Mouse (Mus musculus) embryonic fibroblast, embryonic 13.5 days (primary cell): ENCODE data around the gene Pip5k1c. TPM values are rescaled to one million over a fixed set of nuclear protein-coding genes. Genes with fewer than 3 reads are reported as not detected.
A peak's percentile ranks its signal among the peaks of the same experiment; 100 is the strongest.

Experiments
- H3K27ac ChIP-seq: 2 replicates; pipeline ENCODE4 v1.5.1; 2012; ENCODE audit warnings: low read length, control low read depth, inconsistent platforms; ENCODE audit not compliant: insufficient read depth
- H3K4me1 ChIP-seq: 2 replicates; pipeline ENCODE4 v1.6.1; 2011; ENCODE audit warnings: low read length; ENCODE audit not compliant: control insufficient read depth, insufficient read depth
- H3K4me3 ChIP-seq: 2 replicates; pipeline ENCODE4 v1.5.1; 2011; ENCODE audit warnings: mild to moderate bottlenecking, control low read depth, low read length; ENCODE audit not compliant: insufficient read depth
- CTCF ChIP-seq: IDR thresholded peaks from 2 replicates; pipeline ENCODE4 v1.5.1; 2011; ENCODE audit warnings: mild to moderate bottlenecking, control low read depth, low read length, moderate library complexity, borderline replicate concordance; ENCODE audit not compliant: insufficient read depth
- POLR2A ChIP-seq: IDR thresholded peaks from 2 replicates; pipeline ENCODE4 v1.6.1; 2011; ENCODE audit warnings: low read depth, mild to moderate bottlenecking, control low read depth, low read length, moderate library complexity
- polyA plus RNA-seq: library from polyadenylated mRNA; stranded (reverse); fragments of >200 nt; gene quantifications from 2 replicates; pipeline ENCODE4 v1.2.4, GENCODE M21; 2011; ENCODE audit warnings: low read depth; ENCODE audit not compliant: missing spikeins, insufficient read length

The Pip5k1c gene
- polyA plus RNA-seq, 1 experiment: 43.0 TPM

- peaks cover 4% of the 10 kb centered on the region; the same call in 1 of the 2 replicates for H3K4me1 ChIP-seq
- no peak within 1 kb of the TSS for H3K4me3 ChIP-seq
- TF ChIP-seq POLR2A (peak; percentile 33; the same call in 1 of the 2 replicates), CTCF (no peak)
- H3K27ac ChIP-seq: peak within 1 kb of the TSS; percentile 71
These were observed 35.6 kb downstream of the Pip5k1c start, which contains the start of gene Tbxa2r for GRCm38 (mm10) chr10:81328386-81328785. TSS of gene Tbxa2r (plus strand) at chr10:81328731.

- Histone ChIP-seq H3K4me3 (no peak overlapping the region), H3K4me1 (peaks cover 4% of the 10 kb centered on the region; the same call in 1 of the 2 replicates), H3K27ac (peak overlapping the region; percentile 71)
- TF ChIP-seq CTCF (no peak), POLR2A (peak; percentile 59)
These were observed 36.6 kb downstream of the Pip5k1c start for GRCm38 (mm10) chr10:81329194-81329975.

- no peak overlapping the region for H3K4me3 ChIP-seq
- H3K4me1 ChIP-seq: peaks cover 6% of the 10 kb centered on the region
- H3K27ac ChIP-seq: peak overlapping the region; percentile 62
- TF ChIP-seq CTCF (no peak), POLR2A (no peak)
These were observed 37.2 kb downstream of the Pip5k1c start for GRCm38 (mm10) chr10:81330007-81330406.

- Histone ChIP-seq H3K4me1 (peaks cover 7% of the 10 kb centered on the region), H3K4me3 (no peak overlapping the region), H3K27ac (no peak overlapping the region)
- no peak for TF ChIP-seq POLR2A
These were observed 39.5 kb downstream of the Pip5k1c start for GRCm38 (mm10) chr10:81332277-81332676.

GRCm38 (mm10) chr10:81334324-81334723 lies 41.6 kb downstream of the Pip5k1c start:
- peaks cover 4% of the 10 kb centered on the region for H3K4me1 ChIP-seq
- no peak overlapping the region for H3K27ac ChIP-seq
- no peak for TF ChIP-seq POLR2A
- no peak for TF ChIP-seq CTCF

GRCm38 (mm10) chr10:81335393-81336340 lies 42.9 kb downstream of the Pip5k1c start:
- Histone ChIP-seq H3K27ac (peak overlapping the region; percentile 12; the same call in 1 of the 2 replicates), H3K4me3 (no peak overlapping the region), H3K4me1 (peaks cover 3% of the 10 kb centered on the region; the same call in 1 of the 2 replicates)
- TF ChIP-seq POLR2A (peak; percentile 25; the same call in 1 of the 2 replicates), CTCF (no peak)

More at GRCm38 (mm10) chr10:81334324-81334723, 41.6 kb downstream of the Pip5k1c start:
- no peak overlapping the region for H3K4me3 ChIP-seq

- TF ChIP-seq CTCF (no peak), POLR2A (no peak)
- Histone ChIP-seq H3K27ac (0 out of 2 replicates have a peak overlapping the region, but pooled peaks have one; percentile 12), H3K4me1 (peaks cover 6% of the 10 kb centered on the region; the same call in 1 of the 2 replicates), H3K4me3 (no peak overlapping the region)
These were observed 43.8 kb downstream of the Pip5k1c start for GRCm38 (mm10) chr10:81336558-81336957.

- no peak overlapping the region for H3K4me3 ChIP-seq
- no peak overlapping the region for H3K27ac ChIP-seq
- TF ChIP-seq POLR2A (no peak), CTCF (no peak)
- peaks cover 3% of the 10 kb centered on the region; the same call in 1 of the 2 replicates for H3K4me1 ChIP-seq
These were observed 48.0 kb downstream of the Pip5k1c start for GRCm38 (mm10) chr10:81340551-81341332.

GRCm38 (mm10) chr10:81341333-81341949 lies 48.7 kb downstream of the Pip5k1c start:
- no peak overlapping the region for H3K27ac ChIP-seq
- H3K4me1 ChIP-seq: peaks cover 4% of the 10 kb centered on the region; the same call in 1 of the 2 replicates
- TF ChIP-seq CTCF (peak; percentile 45; the same call in 1 of the 2 replicates), POLR2A (no peak)
- H3K4me3 ChIP-seq: no peak overlapping the region
